Mouse (Mus musculus): ENCODE measurements around the gene Unc13b.

DNA sequence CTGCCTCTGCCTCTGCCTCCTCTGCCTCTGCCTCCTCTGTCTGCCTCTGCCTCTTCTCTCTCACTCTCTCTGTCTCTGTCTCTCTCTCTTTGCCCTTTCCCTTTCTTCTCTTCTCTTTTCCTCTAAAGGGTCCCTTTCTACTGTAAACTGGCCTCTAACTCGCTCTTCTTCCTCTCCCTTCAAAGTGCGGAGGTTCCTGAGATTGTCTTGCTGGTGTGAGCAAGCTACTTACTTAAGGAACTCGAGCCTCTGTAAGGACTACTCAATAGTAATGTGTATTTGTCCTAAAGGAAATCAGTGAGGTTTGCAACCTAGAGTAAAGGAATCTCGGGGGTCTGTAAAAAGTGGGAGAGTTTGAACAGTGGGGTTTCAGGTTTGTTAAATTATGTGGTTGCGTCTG, 12.1 kb upstream of the Unc13b start:
- TF ChIP-seq CTCF (IDR thresholded peaks at IDR 0.05; ENCODE audit: borderline replicate concordance, insufficient read depth, low read length) (no peak), POLR2A (IDR thresholded peaks at IDR 0.05; ENCODE audit: low read depth, low read length) (no peak)
